Mouse (Mus musculus) activated CD4-positive, CD25-positive, alpha-beta regulatory T cell, adult 4 months (primary cell): ENCODE data around the gene Gas6. TPM values are rescaled to one million over a fixed set of nuclear protein-coding genes. Genes with fewer than 3 reads are reported as not detected.

Experiments
- ATAC-seq: one replicate; pipeline ENCODE4 v1.8.0; 2017
- polyA plus RNA-seq, 2 experiments: library from polyadenylated mRNA; unstranded; fragments of 100-300 nt; shearing (Covaris generic); gene quantifications; one replicate each; pipeline ENCODE4 v1.2.1; 2017

Gene Gas6
- not detected for polyA plus RNA-seq

GRCm38 (mm10) chr8:13493858-13494631 lies at the start of gene Gas6:
Gene Gas6, minus strand, starts transcription at chr8:13494490.
- ATAC-seq = no peak

- ATAC-seq = no peak
Observed at GRCm38 (mm10) chr8:13541526-13541925, 47.2 kb upstream of the Gas6 start.

DNA sequence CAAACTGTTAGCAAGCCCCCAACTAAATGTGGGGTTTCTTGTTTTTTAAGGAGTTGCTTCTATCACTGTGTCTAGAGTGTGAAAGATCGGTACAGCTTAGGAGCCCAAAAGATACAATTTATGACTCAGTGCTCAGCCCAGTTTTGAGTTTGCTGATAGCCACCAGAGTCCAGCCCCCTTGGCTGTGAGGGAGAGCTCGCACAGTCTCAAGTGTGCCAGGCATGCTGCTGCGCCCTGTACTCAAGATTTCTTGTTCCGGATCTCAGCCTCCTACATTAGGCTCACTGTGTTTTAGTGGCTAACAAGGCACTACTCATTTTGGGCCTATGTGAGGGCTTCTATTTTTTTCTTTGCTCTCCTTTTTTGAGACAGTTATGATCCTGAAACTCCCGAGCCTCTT lies 45.8 kb upstream of the Gas6 start:
- no peak for ATAC-seq

DNA sequence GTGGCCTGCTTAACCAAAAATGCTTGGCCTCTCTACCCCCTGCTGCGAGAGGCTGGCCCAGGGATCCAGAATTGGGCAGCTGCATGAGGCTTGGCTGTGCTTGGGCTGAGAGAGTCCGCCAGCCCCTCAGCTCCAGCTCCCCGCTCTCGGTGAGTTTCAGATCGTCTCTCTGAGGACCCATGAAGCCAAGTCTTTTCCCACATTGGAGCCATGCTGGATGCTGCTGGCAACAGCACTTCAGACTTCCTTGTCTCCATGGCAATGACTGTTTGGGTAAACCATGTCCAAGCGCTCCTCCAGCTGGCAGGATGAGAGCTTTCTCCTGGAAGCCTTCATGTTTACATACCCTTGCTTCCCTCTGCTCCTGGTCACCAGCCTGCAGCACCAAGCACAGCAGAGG lies 44.5 kb upstream of the Gas6 start:
- no peak for ATAC-seq

- ATAC-seq = no peak
Observed at GRCm38 (mm10) chr8:13537102-13537501, 42.8 kb upstream of the Gas6 start.

DNA sequence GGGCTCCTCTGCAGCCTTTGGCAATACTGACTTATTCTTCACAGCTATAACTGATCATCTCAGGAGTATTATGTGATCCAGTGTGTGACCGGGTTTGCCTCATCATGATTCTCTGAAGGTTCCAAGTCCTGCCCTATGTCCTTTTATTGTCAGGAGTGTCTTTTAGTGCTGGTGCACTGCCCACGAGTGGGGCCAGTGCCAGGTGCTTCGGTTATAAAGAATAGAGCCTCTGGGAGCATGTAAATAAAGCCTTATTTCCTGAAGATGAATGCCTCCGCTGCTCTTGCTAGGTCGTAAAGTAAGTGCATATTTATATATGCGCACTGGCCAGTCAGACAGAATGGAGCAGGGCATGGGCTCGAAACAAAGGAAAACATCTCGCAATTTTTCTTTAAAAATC lies 38.8 kb upstream of the Gas6 start:
- no peak for ATAC-seq

- no peak for ATAC-seq
Observed at GRCm38 (mm10) chr8:13531602-13532171, 37.4 kb upstream of the Gas6 start.

DNA sequence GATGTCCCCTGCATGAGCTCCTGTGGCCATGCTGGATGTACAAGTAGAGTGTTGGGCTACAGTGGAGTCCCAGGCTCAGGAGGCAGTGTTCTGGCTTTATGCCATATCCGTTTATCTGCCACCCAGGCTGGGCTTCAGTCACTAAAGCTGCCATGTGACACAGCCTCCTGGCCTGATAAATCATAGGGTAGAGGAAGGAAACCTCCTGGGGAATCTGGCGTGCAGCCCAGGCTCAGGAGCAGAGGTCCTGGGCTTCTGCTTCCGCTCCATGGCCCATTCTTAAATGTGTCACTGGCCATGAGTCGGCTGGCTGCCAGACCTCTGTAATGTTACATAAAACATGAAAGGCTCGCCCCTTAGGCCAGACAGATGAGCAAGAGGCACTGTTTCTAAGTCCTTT lies 36.7 kb upstream of the Gas6 start:
- no peak for ATAC-seq

GRCm38 (mm10) chr8:13530401-13530800 lies 36.1 kb upstream of the Gas6 start:
- no peak for ATAC-seq

- ATAC-seq = no peak
Observed at GRCm38 (mm10) chr8:13529891-13530316, 35.6 kb upstream of the Gas6 start.

GRCm38 (mm10) chr8:13529011-13529840 lies 34.9 kb upstream of the Gas6 start:
- ATAC-seq = no peak

- no peak for ATAC-seq
Observed at GRCm38 (mm10) chr8:13521392-13521791, 27.1 kb upstream of the Gas6 start.

DNA sequence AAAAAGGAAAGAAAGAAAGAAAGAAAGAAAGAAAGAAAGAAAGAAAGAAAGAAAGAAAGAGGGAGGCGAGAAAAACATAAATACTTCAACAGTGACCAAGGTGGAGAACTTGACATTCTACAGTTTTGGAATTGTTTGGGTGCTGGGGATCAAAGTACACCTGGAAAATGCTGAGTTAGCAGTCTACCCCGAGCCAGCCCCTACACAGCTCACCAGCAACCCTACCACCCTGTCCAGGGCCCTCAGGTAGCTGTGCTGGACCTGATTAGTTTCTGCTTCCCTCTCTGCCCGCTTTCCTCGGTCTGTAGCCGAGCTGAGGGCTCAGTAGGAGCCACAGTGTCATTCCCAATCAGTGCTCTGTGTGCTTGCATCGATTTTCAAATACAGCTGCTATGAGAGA lies 26.1 kb upstream of the Gas6 start:
- ATAC-seq = no peak

- no peak for ATAC-seq
Observed at GRCm38 (mm10) chr8:13519503-13519902, 25.2 kb upstream of the Gas6 start.

DNA sequence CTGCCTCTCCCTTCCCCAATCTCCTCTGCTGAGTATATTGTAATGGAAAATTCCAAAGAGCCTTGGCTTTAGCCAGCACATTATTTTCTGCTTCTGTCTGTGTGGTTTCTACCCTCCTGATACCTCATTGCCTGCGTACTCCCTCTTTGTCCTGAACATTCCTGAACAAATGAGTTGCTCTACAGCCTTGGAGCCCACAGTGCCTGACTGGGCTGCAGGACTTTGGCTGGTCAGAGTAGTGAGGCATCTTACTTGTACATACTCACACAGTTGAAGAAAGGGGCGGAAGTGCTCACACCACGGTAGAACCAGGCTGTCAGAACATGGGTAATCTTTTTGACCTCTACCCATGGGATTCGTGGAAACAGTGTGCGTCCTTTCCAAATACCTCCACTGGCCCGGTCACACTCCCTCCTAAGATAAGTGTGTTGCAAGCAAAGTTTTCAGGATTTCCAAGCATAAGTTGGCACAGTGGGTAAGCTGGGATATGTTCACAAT lies 23.0 kb upstream of the Gas6 start:
- no peak for ATAC-seq

GRCm38 (mm10) chr8:13516728-13517127 lies 22.4 kb upstream of the Gas6 start:
- ATAC-seq = no peak

DNA sequence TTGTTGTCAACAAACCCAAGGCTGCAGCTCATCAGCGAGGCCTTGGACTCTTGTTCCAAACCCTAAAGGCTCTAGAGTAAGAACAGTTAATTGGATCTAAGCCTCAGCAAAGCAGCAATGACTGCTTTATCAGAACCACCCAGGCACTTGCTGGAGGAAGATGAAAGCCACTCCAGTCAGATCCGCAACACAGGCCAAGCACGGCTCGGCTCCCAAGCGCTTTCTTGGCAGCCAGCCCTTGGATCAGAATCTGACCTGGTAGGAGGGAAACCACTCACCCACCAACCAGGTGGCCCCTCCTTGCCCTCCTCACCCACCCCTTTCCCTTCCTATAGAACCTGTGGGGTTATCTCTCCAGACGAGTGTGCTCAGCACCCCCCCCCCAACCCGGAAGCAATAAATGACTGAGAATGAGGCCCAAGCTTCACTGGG lies 21.7 kb upstream of the Gas6 start:
- ATAC-seq = no peak

DNA sequence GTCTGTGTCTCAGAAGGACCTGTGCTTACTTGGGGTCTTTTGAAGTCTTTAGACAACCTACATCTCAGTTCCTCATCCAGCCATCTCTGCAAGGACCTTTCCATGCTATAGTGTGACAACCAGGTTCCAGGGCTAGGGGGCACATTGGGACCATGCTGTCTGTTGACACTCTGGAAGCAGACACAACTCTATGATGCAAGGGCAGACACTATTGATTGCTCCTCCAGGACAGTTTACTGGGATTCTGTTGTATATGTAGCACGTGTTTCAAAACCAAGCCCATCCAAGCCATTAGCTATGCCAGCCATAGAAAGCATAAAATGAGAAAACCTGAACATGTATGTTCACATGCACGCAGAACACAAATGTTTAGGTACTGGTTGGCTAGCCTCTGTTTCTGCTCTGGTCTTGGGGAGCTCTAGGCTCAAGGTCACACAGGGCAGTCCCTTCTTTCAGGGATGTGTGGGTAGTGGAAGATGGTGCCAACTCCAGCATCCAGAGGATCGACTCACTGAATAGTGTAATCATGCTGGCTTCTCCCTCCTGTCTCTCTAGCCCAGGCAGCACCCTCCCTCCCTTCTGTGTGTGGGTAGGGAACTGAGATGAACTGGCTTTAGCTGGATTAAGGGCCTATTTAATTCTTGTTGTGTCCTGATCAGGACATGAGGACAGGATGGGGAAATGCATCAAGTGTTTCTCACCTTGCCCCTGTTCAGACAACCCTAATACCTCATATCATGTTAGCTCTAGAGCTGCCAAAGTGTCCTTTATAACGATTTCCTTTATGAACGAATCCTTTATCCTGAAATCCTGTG lies 19.5 kb upstream of the Gas6 start:
- no peak for ATAC-seq

GRCm38 (mm10) chr8:13512677-13513076 lies 18.4 kb upstream of the Gas6 start:
- no peak for ATAC-seq

- ATAC-seq = no peak
Observed at GRCm38 (mm10) chr8:13512016-13512415, 17.7 kb upstream of the Gas6 start.

DNA sequence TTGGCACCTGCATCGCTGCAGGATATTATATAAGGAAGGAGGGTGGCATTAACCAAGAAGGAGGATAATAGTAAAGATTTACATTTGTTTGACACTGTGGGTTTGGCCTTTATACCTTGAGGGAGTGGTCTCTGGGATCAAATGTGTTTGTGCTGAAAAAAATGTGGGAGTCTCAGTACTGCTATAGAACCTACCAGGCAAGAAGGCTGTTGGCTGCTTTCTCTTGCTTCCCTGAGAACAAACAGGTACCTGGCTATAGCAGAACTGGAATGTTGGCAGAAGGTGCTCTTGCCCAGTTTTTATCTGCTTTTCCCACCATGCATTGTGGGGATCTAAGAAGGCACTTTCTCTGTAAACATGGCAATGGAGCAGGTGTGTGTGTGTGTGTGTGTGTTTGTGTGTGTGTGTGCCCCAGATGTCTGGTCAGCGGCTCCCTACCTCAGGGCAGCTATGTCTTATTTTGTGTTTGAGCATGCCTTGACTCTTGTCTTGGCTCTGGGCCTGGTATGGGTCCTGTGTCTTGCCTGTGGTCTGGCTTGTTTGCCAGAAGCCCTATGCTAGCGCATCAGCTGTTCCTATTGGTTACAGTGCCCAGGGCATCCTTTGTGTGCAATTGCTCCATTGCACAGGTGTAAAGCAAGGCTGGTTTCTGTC lies 13.1 kb upstream of the Gas6 start:
- no peak for ATAC-seq

DNA sequence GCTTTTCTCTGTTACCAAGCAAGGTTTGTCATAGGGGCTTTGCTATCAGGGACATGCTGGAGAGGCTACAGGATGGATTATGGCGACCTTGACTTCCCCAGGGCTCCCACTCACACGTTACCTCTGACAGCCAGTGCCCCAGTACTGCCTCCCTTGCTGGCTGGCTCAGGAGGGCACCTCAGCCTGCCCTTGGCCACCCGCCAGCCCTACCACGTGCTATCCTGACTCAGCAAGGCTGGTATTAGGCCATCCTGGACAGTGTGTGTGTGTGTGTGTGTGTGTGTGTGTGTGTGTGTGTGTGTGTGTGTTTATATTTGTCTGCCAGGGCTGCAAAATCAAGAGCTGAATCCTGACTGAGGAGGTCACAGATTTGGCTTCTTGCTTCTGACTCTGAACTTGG lies 12.6 kb upstream of the Gas6 start:
- ATAC-seq = no peak
